Mouse (Mus musculus) G1E (cell line): ENCODE measurements around the gene Nek1.

ENCODE experiments used
- CTCF ChIP-seq: IDR thresholded peaks from 2 replicates; pipeline ENCODE4 v1.5.1; 2012; ENCODE audit warnings: low read depth, low read length, inconsistent platforms, mixed read lengths
- POLR2AphosphoS5 ChIP-seq: IDR thresholded peaks from 2 replicates; pipeline ENCODE4 v1.6.1; 2012; ENCODE audit warnings: low read depth, low read length, inconsistent platforms; ENCODE audit not compliant: insufficient replicate concordance

DNA sequence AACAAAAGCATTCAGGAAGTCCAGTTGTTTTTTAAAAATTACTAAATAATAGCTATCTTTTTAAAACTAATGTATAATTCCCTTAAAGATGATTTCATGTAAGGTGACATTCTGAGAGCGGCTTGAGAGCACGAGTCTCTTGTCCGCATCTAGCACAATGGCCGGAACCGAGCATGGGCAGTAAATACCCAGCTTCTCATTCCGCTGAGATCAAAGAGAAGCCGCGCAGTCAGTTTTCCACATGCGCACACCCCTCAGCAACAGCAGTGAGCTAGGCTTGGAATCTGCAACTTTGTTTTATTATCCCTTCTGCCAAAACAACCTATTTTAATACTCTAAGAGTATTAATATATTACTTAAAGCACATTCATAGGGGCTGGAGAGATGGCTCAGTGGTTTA lies 16.2 kb upstream of the Nek1 start:
- TF ChIP-seq CTCF (no peak), POLR2AphosphoS5 (no peak)
